Mouse (Mus musculus) thymus, adult 2 months (tissue): ENCODE results near the gene Gpr15.

Source experiments
- CTCF ChIP-seq: fragments of 200-500 bp; IDR thresholded peaks from 2 replicates; pipeline ENCODE4 v1.5.1; 2012; ENCODE audit warnings: mild to moderate bottlenecking, control low read depth, low read length, moderate library complexity, borderline replicate concordance; ENCODE audit not compliant: control insufficient read depth, poor library complexity, insufficient read depth; ENCODE audit errors: extremely low read depth
- POLR2A ChIP-seq: fragments of 200-500 bp; IDR thresholded peaks from 2 replicates; pipeline ENCODE4 v1.6.1; 2012; ENCODE audit warnings: mild to moderate bottlenecking, low read length, control low read depth, moderate library complexity; ENCODE audit not compliant: control insufficient read depth, poor library complexity, insufficient read depth; ENCODE audit errors: extremely low read depth

GRCm38 (mm10) chr16:58682046-58682445 is 36.8 kb downstream of the Gpr15 start:
- TF ChIP-seq CTCF (no peak), POLR2A (no peak)
